Mouse (Mus musculus) CH12.LX (cell line): ENCODE measurements around the gene Mcl1. TPM values are rescaled to one million over a fixed set of nuclear protein-coding genes. Genes with fewer than 3 reads are reported as not detected.

Source experiments
- DNase-seq: peaks from one replicate; pipeline ENCODE4 v3.0.0-alpha.2; 2013; ENCODE audit errors: extremely low read depth
- H3K27ac ChIP-seq: 2 replicates; pipeline ENCODE4 v1.5.1; 2012; ENCODE audit warnings: low read depth, mild to moderate bottlenecking, control low read depth, moderate library complexity; ENCODE audit not compliant: insufficient read depth
- H3K27me3 ChIP-seq: replicated peaks from 2 replicates; pipeline ENCODE3; 2012; ENCODE audit warnings: inconsistent platforms
- H3K36me3 ChIP-seq, 2 experiments: replicated peaks in 1 of 2; 2 replicates each; pipeline versions ENCODE3 to v1.6.1; 2012; ENCODE audit warnings: inconsistent platforms in 1 of 2, low read length in 1 of 2, mild to moderate bottlenecking in 1 of 2, mixed read lengths in 1 of 2, moderate library complexity in 1 of 2; ENCODE audit not compliant: control insufficient read depth in 1 of 2, insufficient read depth in 1 of 2
- H3K4me1 ChIP-seq, 2 experiments: 2 replicates each; pipeline ENCODE4 v1.6.1; 2012; ENCODE audit warnings: inconsistent platforms in 1 of 2, moderate library complexity in 1 of 2; ENCODE audit not compliant: insufficient read depth in 2 of 2, control insufficient read depth in 1 of 2
- H3K4me2 ChIP-seq: 2 replicates; pipeline ENCODE4 v1.6.1; 2012; ENCODE audit warnings: low read depth, mild to moderate bottlenecking, control low read depth; ENCODE audit not compliant: poor library complexity, insufficient read depth, severe bottlenecking
- H3K4me3 ChIP-seq, 3 experiments: fragments of 150-350 bp in 1 of 3; sonication (generic) in 1 of 3; replicated peaks in 1 of 3; 2 replicates each; pipeline versions ENCODE3 to v1.5.1; 2011 to 2012; ENCODE audit warnings: low read depth in 2 of 3, low read length in 2 of 3, mild to moderate bottlenecking in 2 of 3, moderate library complexity in 2 of 3, control low read depth in 1 of 3, improper control_type of control experiment in 1 of 3, inconsistent platforms in 1 of 3, mixed read lengths in 1 of 3; ENCODE audit not compliant: poor library complexity in 1 of 3
- H3K79me2 ChIP-seq: replicated peaks from 2 replicates; pipeline ENCODE4 v1.6.1; 2012; ENCODE audit warnings: mild to moderate bottlenecking, moderate library complexity; ENCODE audit not compliant: control insufficient read depth, poor library complexity, insufficient read depth, severe bottlenecking; ENCODE audit errors: extremely low read depth
- H3K9ac ChIP-seq: 2 replicates; pipeline ENCODE4 v1.6.1; 2012; ENCODE audit warnings: low read depth, mild to moderate bottlenecking, control low read depth, moderate library complexity; ENCODE audit not compliant: insufficient read depth
- H3K9me3 ChIP-seq: replicated peaks from 2 replicates; pipeline ENCODE3; 2012; ENCODE audit warnings: low read length, inconsistent platforms, mixed read lengths
- BHLHE40 ChIP-seq: IDR thresholded peaks from 2 replicates; pipeline ENCODE4 v1.6.1; 2011; ENCODE audit warnings: mild to moderate bottlenecking, low read depth, low read length, improper control_type of control experiment
- CTCF ChIP-seq, 2 experiments: IDR thresholded peaks in 1 of 2; conservative IDR thresholded peaks in 1 of 2; 2 replicates each; pipeline ENCODE4 v1.5.1; 2011 to 2012; ENCODE audit warnings: low read depth in 2 of 2, low read length in 2 of 2, improper control_type of control experiment in 1 of 2, inconsistent platforms in 1 of 2, mild to moderate bottlenecking in 1 of 2, moderate library complexity in 1 of 2
- E2F4 ChIP-seq: IDR thresholded peaks from 2 replicates; pipeline ENCODE4 v1.6.1; 2011; ENCODE audit warnings: low read depth, low read length, improper control_type of control experiment; ENCODE audit not compliant: insufficient replicate concordance
- ELF1 ChIP-seq: IDR thresholded peaks from 2 replicates; pipeline ENCODE4 v1.6.1; 2014; ENCODE audit warnings: low read depth, mild to moderate bottlenecking, inconsistent platforms, low read length, improper control_type of control experiment
- EP300 ChIP-seq: IDR thresholded peaks from 2 replicates; pipeline ENCODE4 v1.6.1; 2011; ENCODE audit warnings: low read length, improper control_type of control experiment
- ETS1 ChIP-seq: conservative IDR thresholded peaks from 2 replicates; pipeline ENCODE4 v1.6.1; 2012; ENCODE audit warnings: low read depth, mild to moderate bottlenecking, inconsistent platforms, low read length, improper control_type of control experiment, moderate library complexity
- GABPA ChIP-seq: IDR thresholded peaks from 2 replicates; pipeline ENCODE4 v1.6.1; 2012; ENCODE audit warnings: low read depth, low read length, improper control_type of control experiment, inconsistent platforms; ENCODE audit not compliant: insufficient replicate concordance
- IRF4 ChIP-seq: IDR thresholded peaks from 2 replicates; pipeline ENCODE4 v1.6.1; 2014; ENCODE audit warnings: low read depth, mild to moderate bottlenecking, inconsistent platforms, low read length, improper control_type of control experiment
- JUND ChIP-seq: conservative IDR thresholded peaks from 2 replicates; pipeline ENCODE4 v1.6.1; 2011; ENCODE audit warnings: low read depth, low read length, improper control_type of control experiment
- KAT2A ChIP-seq: IDR thresholded peaks from 2 replicates; pipeline ENCODE4 v1.6.1; 2012; ENCODE audit warnings: low read length, improper control_type of control experiment, inconsistent platforms; ENCODE audit not compliant: insufficient replicate concordance
- MAX ChIP-seq: IDR thresholded peaks from 2 replicates; pipeline ENCODE4 v1.6.1; 2011; ENCODE audit warnings: low read length, improper control_type of control experiment
- MYC ChIP-seq: IDR thresholded peaks from 2 replicates; pipeline ENCODE4 v1.6.1; 2011; ENCODE audit warnings: low read depth, mild to moderate bottlenecking, improper control_type of control experiment, low read length
- POLR2A ChIP-seq: IDR thresholded peaks from 2 replicates; pipeline ENCODE4 v1.6.1; 2011; ENCODE audit warnings: low read depth, mild to moderate bottlenecking, improper control_type of control experiment, low read length
- POLR2AphosphoS2 ChIP-seq: IDR thresholded peaks from 2 replicates; pipeline ENCODE4 v1.6.1; 2011; ENCODE audit warnings: low read depth, low read length, improper control_type of control experiment
- RAD21 ChIP-seq: IDR thresholded peaks from 2 replicates; pipeline ENCODE4 v1.6.1; 2011; ENCODE audit warnings: low read depth, mild to moderate bottlenecking, low read length, improper control_type of control experiment, moderate library complexity
- RCOR1 ChIP-seq: conservative IDR thresholded peaks from 2 replicates; pipeline ENCODE4 v1.6.1; 2012; ENCODE audit warnings: low read depth, mild to moderate bottlenecking, inconsistent platforms, low read length, improper control_type of control experiment
- SIN3A ChIP-seq: IDR thresholded peaks from 2 replicates; pipeline ENCODE4 v1.6.1; 2012; ENCODE audit warnings: low read length, improper control_type of control experiment, inconsistent platforms
- TBP ChIP-seq: conservative IDR thresholded peaks from 2 replicates; pipeline ENCODE4 v1.6.1; 2011; ENCODE audit warnings: low read depth, low read length, improper control_type of control experiment
- TCF12 ChIP-seq: IDR thresholded peaks from 2 replicates; pipeline ENCODE4 v1.6.1; 2014; ENCODE audit warnings: low read depth, mild to moderate bottlenecking, inconsistent platforms, low read length, improper control_type of control experiment
- UBTF ChIP-seq: IDR thresholded peaks from 2 replicates; pipeline ENCODE4 v1.6.1; 2012; ENCODE audit warnings: low read depth, mild to moderate bottlenecking, inconsistent platforms, low read length, improper control_type of control experiment, moderate library complexity
- USF1 ChIP-seq: IDR thresholded peaks from 2 replicates; pipeline ENCODE4 v1.6.1; 2014; ENCODE audit warnings: low read depth, mild to moderate bottlenecking, inconsistent platforms, low read length, improper control_type of control experiment
- ZC3H11A ChIP-seq: IDR thresholded peaks from 2 replicates; pipeline ENCODE4 v1.6.1; 2012; ENCODE audit warnings: low read depth, mild to moderate bottlenecking, inconsistent platforms, low read length, improper control_type of control experiment
- ZKSCAN1 ChIP-seq: IDR thresholded peaks from 2 replicates; pipeline ENCODE4 v1.6.1; 2012; ENCODE audit warnings: low read depth, inconsistent platforms, low read length, improper control_type of control experiment, borderline replicate concordance
- ZMIZ1 ChIP-seq: IDR thresholded peaks from 2 replicates; pipeline ENCODE4 v1.6.1; 2012; ENCODE audit warnings: low read depth, mild to moderate bottlenecking, inconsistent platforms, low read length, improper control_type of control experiment
- ZNF384 ChIP-seq: IDR thresholded peaks from 2 replicates; pipeline ENCODE4 v1.6.1; 2012; ENCODE audit warnings: low read depth, low read length, improper control_type of control experiment, inconsistent platforms
- dilution Hi-C: fragments of 300-500 bp; cut with MboI; formaldehyde crosslinking; loops from 2 replicates; pipeline ENCODE4 v1.14.3; 2020; ENCODE audit warnings: low sequenced_read_pairs; ENCODE audit not compliant: extremely low pct_unique_long_range_greater_than_20kb, extremely low pct_ligation_motif_present
- in situ Hi-C: fragments of 300-500 bp; cut with MboI; formaldehyde crosslinking; loops from 3 replicates; pipeline ENCODE4 v1.14.3; 2019; ENCODE audit warnings: low sequenced_read_pairs, low pct_ligation_motif_present, low pct_unique_long_range_greater_than_20kb, mixed read lengths
- polyA plus RNA-seq: library from polyadenylated mRNA; unstranded; fragments of >175 nt; gene quantifications from 2 replicates; pipeline ENCODE4 v1.2.1, GENCODE M21; 2012; ENCODE audit warnings: low read depth; ENCODE audit not compliant: insufficient read length
- total RNA-seq, 2 experiments: library from RNA; depleted of rRNA; stranded (reverse); fragments of 300-350 nt in 1 of 2; fragments of >200 nt in 1 of 2; gene quantifications; 2 replicates each; pipeline ENCODE4 v1.2.3; 2012 to 2014

Gene Mcl1
- total and polyA plus RNA-seq, 3 experiments = 95.9 to 225 (median 188) TPM

GRCm38 (mm10) chr3:95667521-95667920, 8.9 kb downstream of the Mcl1 start:
- peaks cover 68% of the 10 kb centered on the region for H3K79me2 ChIP-seq
- H3K9me3 ChIP-seq = no peaks in the 10 kb centered on the region
- TF ChIP-seq KAT2A (no peak), GABPA (no peak), JUND (no peak), CTCF (conservative IDR thresholded peaks at IDR 0.05 in 1 of 2, IDR thresholded peaks at IDR 0.05 in 1 of 2; ENCODE audit: low read depth in 2 of 2, low read length in 2 of 2) (no peak), ZNF384 (no peak), ZMIZ1 (no peak), BHLHE40 (no peak), EP300 (no peak)
- TF ChIP-seq, all 38 proteins: peak for 0
- Histone ChIP-seq H3K4me2 (peak overlapping the region; percentile 9), H3K27ac (peak overlapping the region; percentile 75), H3K4me1 (peaks cover 34 to 94% of the 10 kb centered on the region in 2 experiments), H3K27me3 (no peaks in the 10 kb centered on the region), H3K36me3 (peaks cover 15 to 47% of the 10 kb centered on the region in 2 experiments), H3K4me3 (no peak overlapping the region), H3K9ac (peak overlapping the region; percentile 0; the same call in 1 of the 2 replicates)
- dilution Hi-C loops = no loop called here
- in situ Hi-C loops = no loop called here
- DNase-seq = no peak

- Histone ChIP-seq H3K36me3 (peaks cover 11 to 42% of the 10 kb centered on the region in 2 experiments), H3K4me1 (peaks cover 39 to 94% of the 10 kb centered on the region in 2 experiments), H3K9ac (peak overlapping the region; percentile 0)
These were observed 9.4 kb downstream of the Mcl1 start for GRCm38 (mm10) chr3:95668026-95668425.

DNA sequence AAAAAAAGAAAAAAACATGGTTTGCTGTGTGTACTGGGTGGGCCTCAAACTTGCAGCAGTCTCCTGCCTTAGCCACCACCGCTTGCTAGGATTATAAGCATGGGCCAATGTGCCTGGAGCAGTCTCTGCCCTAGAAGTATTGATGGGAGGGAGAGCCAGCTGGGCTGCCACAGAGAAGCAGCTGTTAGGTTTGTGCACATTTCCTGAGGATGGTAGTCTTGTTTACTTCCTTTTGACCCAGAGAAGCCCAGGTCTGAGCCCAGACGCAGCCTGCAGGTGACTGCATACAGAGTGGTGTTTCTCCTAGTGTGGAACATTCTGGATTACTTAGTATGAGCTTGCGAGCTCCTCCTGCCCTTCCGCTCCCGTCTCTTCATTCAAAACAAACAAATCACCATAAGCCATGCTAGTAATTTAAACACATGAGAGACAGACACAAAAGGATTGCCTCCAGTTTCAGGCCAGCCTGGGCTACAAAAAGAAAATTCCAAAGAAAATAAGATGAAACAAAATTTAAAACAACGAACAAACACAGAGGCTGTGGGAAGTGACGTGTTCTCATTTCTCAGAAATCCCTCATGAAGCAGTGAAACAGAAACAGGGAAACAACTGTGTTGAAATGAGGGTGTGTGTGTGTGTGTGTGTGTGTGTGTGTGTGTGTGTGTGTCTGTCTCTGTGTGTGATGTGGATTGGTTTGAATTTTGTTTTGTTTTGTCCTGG, 10.2 kb downstream of the Mcl1 start:
- Histone ChIP-seq H3K27ac (peak overlapping the region; percentile 75), H3K4me2 (peak overlapping the region; percentile 47), H3K79me2 (peaks cover 55% of the 10 kb centered on the region), H3K9me3 (no peaks in the 10 kb centered on the region), H3K27me3 (no peaks in the 10 kb centered on the region), H3K9ac (0 out of 2 replicates have a peak overlapping the region, but pooled peaks have one; percentile 14), H3K4me1 (peaks cover 39 to 94% of the 10 kb centered on the region in 2 experiments), H3K36me3 (peaks cover 8 to 35% of the 10 kb centered on the region in 2 experiments), H3K4me3 (no peak overlapping the region)
- DNase-seq = no peak
- in situ Hi-C loops = no loop called here
- dilution Hi-C loops = no loop called here
- TF ChIP-seq MAX = no peak
- TF ChIP-seq SIN3A = peak; percentile 61
- peak; percentile 11; the same call in 1 of the 2 replicates for TF ChIP-seq TCF12
- peak; percentile 67 for TF ChIP-seq ETS1
- peak; percentile 73; the same call in 1 of the 2 replicates for TF ChIP-seq IRF4
- no peak for TF ChIP-seq UBTF
- no peak for TF ChIP-seq E2F4
- TF ChIP-seq KAT2A = no peak
- TF ChIP-seq ZC3H11A = no peak
- TF ChIP-seq POLR2AphosphoS2 = no peak
- TF ChIP-seq POLR2A = no peak
- no peak for TF ChIP-seq RAD21
- 0 out of 2 replicates have a peak, but pooled peaks have one; percentile 15 for TF ChIP-seq ELF1
- TF ChIP-seq TBP = no peak
- no peak; the same call in 1 of the 2 replicates for TF ChIP-seq RCOR1
- 0 out of 2 replicates have a peak, but pooled peaks have one; percentile 35 for TF ChIP-seq MYC
- no peak for TF ChIP-seq USF1

More at GRCm38 (mm10) chr3:95668026-95668425, 9.4 kb downstream of the Mcl1 start:
- no peak overlapping the region for H3K4me3 ChIP-seq
- peaks cover 62% of the 10 kb centered on the region for H3K79me2 ChIP-seq
- H3K9me3 ChIP-seq = no peaks in the 10 kb centered on the region
- in situ Hi-C loops (no loop called here), dilution Hi-C loops (no loop called here)
- H3K27me3 ChIP-seq = no peaks in the 10 kb centered on the region
- no peak for DNase-seq
- TF ChIP-seq ZC3H11A (no peak), BHLHE40 (peak; percentile 75), ZKSCAN1 (no peak)
- H3K27ac ChIP-seq = peak overlapping the region; percentile 75
- peak overlapping the region; percentile 9 for H3K4me2 ChIP-seq
